In the genomic region with DNA sequence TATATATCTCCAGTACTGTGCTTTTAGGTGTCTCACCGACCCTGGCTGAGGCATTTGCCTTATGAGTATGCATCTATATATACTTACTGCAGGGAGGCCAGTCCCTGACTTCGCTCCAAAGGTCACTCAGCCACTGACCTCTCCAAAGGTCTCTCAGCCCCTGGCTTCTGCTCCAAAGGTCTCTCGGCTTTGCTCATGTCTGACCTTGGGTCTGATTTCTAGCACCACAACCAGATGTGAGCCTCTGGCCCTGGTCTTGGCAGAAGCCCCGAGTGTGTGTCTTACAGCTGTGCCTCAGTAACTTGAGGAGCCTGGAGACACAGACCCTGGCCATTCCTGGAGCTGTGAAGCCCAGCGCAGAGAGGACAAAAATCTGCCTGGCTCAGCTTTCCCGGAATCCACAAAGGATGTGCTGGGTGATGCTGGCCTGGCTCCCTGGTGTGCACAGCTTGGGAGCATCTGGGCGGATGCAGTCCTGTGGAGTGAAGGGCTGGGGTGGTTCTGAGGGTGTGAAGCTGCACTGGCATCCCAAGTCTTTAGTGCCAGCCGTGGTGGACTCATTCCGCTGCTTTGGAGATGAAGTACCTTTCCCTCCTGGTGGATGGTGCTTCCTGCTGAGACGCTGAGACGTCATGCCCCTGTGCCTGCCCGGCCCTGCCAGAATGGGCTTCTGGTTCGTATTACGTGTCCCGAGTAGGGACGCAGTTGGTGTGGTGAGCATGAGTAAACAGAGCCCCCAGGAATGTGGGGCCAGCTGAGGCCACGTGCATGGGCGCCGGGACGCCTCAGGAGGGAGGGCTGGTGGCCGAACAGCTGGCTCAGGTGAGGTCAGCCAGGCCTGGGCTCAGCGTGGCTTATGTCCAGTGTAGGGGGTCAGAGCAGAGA, we compare ENCODE assay signal across 9 mouse cellular contexts. TPM values are rescaled to one million over a fixed set of nuclear protein-coding genes. Genes with fewer than 3 reads are reported as not detected.
DNase-seq lines count a peak whose midpoint lies in the region; ATAC-seq and TF ChIP-seq lines count a peak whose summit lies in the region.
"Had no signal": no experiment of that assay in that cellular context is flagged by ENCODE, and none has a peak within 500 bp of the region (broad histone marks: within the 10 kb centered on the region; RNA-seq: fewer than 3 reads in every experiment).

No protein-coding gene starts in this region.

- H3K4me3 ChIP-seq in heart, embryonic 15.5 days, result no peak overlapping the region
- peak overlapping the region; percentile 20; the same call in 1 of the 2 replicates for H3K4me3 ChIP-seq in E14TG2a.4 (replicated peaks; ENCODE audit: low read length)
- H3K4me3 ChIP-seq in embryonic facial prominence, embryonic 11.5 days (ENCODE audit: low read depth, low read length), result no peak overlapping the region
- no peak overlapping the region for H3K4me3 ChIP-seq in limb, embryonic 14.5 days (replicated peaks; ENCODE audit: low read length)

- 0 out of 2 replicates have a peak, but pooled peaks cover 4% of the 10 kb centered on the region for H3K27me3 ChIP-seq in heart, embryonic 15.5 days
- H3K27me3 ChIP-seq in E14TG2a.4 (ENCODE audit: insufficient read depth, low read length), result peaks cover 43% of the 10 kb centered on the region
- no peaks in the 10 kb centered on the region for H3K27me3 ChIP-seq in embryonic facial prominence, embryonic 11.5 days (ENCODE audit: control insufficient read depth, insufficient read depth, low read length)
- no peaks in the 10 kb centered on the region for H3K27me3 ChIP-seq in limb, embryonic 14.5 days (ENCODE audit: control insufficient read depth, insufficient read depth, low read length)

- H3K9ac ChIP-seq in heart, embryonic 15.5 days, result no peak overlapping the region
- H3K9ac ChIP-seq in embryonic facial prominence, embryonic 11.5 days (replicated peaks; ENCODE audit: low read length), result peak overlapping the region; percentile 7
- H3K9ac ChIP-seq in limb, embryonic 14.5 days (ENCODE audit: low read depth, low read length, severe bottlenecking), result 0 out of 2 replicates have a peak overlapping the region, but pooled peaks have one; percentile 25

- no peak for TF ChIP-seq CTCF in E14TG2a.4 (conservative IDR thresholded peaks at IDR 0.05; ENCODE audit: low read length)

- H3K4me1 ChIP-seq in heart, embryonic 15.5 days (replicated peaks), result peaks cover 15% of the 10 kb centered on the region
- H3K4me1 ChIP-seq in E14TG2a.4 (replicated peaks; ENCODE audit: low read depth, low read length), result peaks cover 44% of the 10 kb centered on the region
- H3K4me1 ChIP-seq in embryonic facial prominence, embryonic 11.5 days (ENCODE audit: control insufficient read depth, insufficient read depth, low read length), result peaks cover 7% of the 10 kb centered on the region
- H3K4me1 ChIP-seq in limb, embryonic 14.5 days (ENCODE audit: control insufficient read depth, insufficient read depth, low read length), result peaks cover 45% of the 10 kb centered on the region

- no peak for TF ChIP-seq POLR2A in limb, embryonic 14.5 days (IDR thresholded peaks at IDR 0.05; ENCODE audit: borderline replicate concordance, extremely low read depth, insufficient read depth, insufficient read length)

- H3K27ac ChIP-seq in heart, embryonic 15.5 days, result no peak overlapping the region
- H3K27ac ChIP-seq in embryonic facial prominence, embryonic 11.5 days (replicated peaks; ENCODE audit: low read depth, low read length), result peak overlapping the region; percentile 59
- peak overlapping the region; percentile 75 for H3K27ac ChIP-seq in limb, embryonic 14.5 days (replicated peaks; ENCODE audit: low read depth, low read length)
- H3K27ac ChIP-seq: macrophage had no signal

- H3K4me2 ChIP-seq in heart, embryonic 15.5 days, result peak overlapping the region; percentile 57; the same call in 1 of the 2 replicates
- no peak overlapping the region; the same call in 1 of the 2 replicates for H3K4me2 ChIP-seq in embryonic facial prominence, embryonic 11.5 days (ENCODE audit: low read depth, low read length)
- H3K4me2 ChIP-seq in limb, embryonic 14.5 days (replicated peaks; ENCODE audit: low read depth, low read length, severe bottlenecking), result 0 out of 2 replicates have a peak overlapping the region, but pooled peaks have one; percentile 8

- WGBS in heart, embryonic 15.5 days, result 52% methylated on average over 22 of the region's 22 CpGs
- WGBS in embryonic facial prominence, embryonic 11.5 days, result 17% methylated on average over 22 of the region's 22 CpGs
- WGBS in limb, embryonic 14.5 days, result 23% methylated on average over 22 of the region's 22 CpGs

- DNase-seq in heart, adult 18-20 months, result no peak
- DNase-seq in embryonic facial prominence, embryonic 11.5 days (ENCODE audit: low spot score), result peak; percentile 54
- DNase-seq in limb, embryonic 14.5 days (ENCODE audit: low spot score), result no peak
- DNase-seq in spleen, postnatal 14 days (ENCODE audit: low spot score in 2 of 2), result no peak
- DNase-seq in urinary bladder, postnatal 25 days (ENCODE audit: low spot score), result no peak
- DNase-seq in ovary, postnatal 14 days (ENCODE audit: low spot score), result no peak

- ATAC-seq in heart, embryonic 15.5 days (replicated peaks; ENCODE audit: insufficient number of reproducible peaks, insufficient read depth, low FRiP score, low read depth), result no peak
- ATAC-seq in embryonic facial prominence, embryonic 11.5 days (replicated peaks; ENCODE audit: insufficient number of reproducible peaks, low FRiP score, low TSS enrichment, low read depth), result peak; percentile 6
- peak; percentile 69 for ATAC-seq in limb, embryonic 14.5 days (ENCODE audit: low FRiP score, low read depth)

- H3K36me3 ChIP-seq in heart, embryonic 15.5 days, result no peaks in the 10 kb centered on the region
- no peaks in the 10 kb centered on the region for H3K36me3 ChIP-seq in E14TG2a.4 (ENCODE audit: insufficient read depth, low read length)
- no peaks in the 10 kb centered on the region for H3K36me3 ChIP-seq in embryonic facial prominence, embryonic 11.5 days (replicated peaks; ENCODE audit: control insufficient read depth, insufficient read depth, low read depth, low read length)
- peaks cover 7% of the 10 kb centered on the region for H3K36me3 ChIP-seq in limb, embryonic 14.5 days (ENCODE audit: control insufficient read depth, insufficient read depth, low read length)

- H3K9me3 ChIP-seq in heart, embryonic 15.5 days (replicated peaks), result no peaks in the 10 kb centered on the region
- no peaks in the 10 kb centered on the region for H3K9me3 ChIP-seq in E14TG2a.4 (ENCODE audit: low read length)
- no peaks in the 10 kb centered on the region for H3K9me3 ChIP-seq in embryonic facial prominence, embryonic 11.5 days (replicated peaks; ENCODE audit: control insufficient read depth, low read length)
- no peaks in the 10 kb centered on the region for H3K9me3 ChIP-seq in limb, embryonic 14.5 days (ENCODE audit: control insufficient read depth, low read length)

RNA-seq across cellular contexts. Expression of gene Arhgef16, which starts 54.0 kb away (rescaled TPM):
- 1.8 and 5.7 TPM in 2 replicates for polyA plus RNA-seq in heart, embryonic 15.5 days (2015; fragmentation: Nextera tagmentation; extraction: Ambion mirVana)
- under 1 TPM; 0.46 to 0.52 TPM for total RNA-seq in heart, adult 18-20 months (2021)
- 4.8 and 5.6 TPM in 2 replicates for polyA plus RNA-seq in embryonic facial prominence, embryonic 11.5 days (2014; fragmentation: Nextera tagmentation; extraction: Ambion mirVana)
- polyA plus RNA-seq in limb, embryonic 14.5 days (2012; rRNA removed), result 4.2 and 6.0 TPM in 2 replicates
- polyA plus RNA-seq in limb, embryonic 14.5 days (2014; fragmentation: Nextera tagmentation; extraction: Ambion mirVana), result 6.1 and 6.2 TPM in 2 replicates
- polyA plus RNA-seq: macrophage had no signal
